Mouse (Mus musculus): Measurements from ENCODE around the gene Unkl.

DNA sequence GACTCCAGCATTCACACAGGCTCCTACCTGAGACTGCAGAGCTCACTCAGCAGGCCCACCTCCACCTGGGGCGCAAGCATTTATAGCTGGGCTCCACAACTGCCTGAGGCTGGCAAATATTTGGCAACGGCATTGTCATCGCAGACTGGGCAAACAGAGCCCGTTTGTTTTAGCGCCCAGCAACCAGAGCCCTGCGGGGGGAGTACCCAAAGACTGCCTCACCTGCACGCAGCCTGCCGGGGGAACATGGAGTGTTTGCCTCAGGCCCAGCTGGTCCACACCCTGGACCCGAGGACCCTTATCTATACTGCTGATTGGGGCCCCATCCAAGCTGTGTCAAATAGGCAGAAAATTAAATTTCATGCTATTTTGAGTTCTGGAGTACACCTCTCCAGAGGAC is 12.8 kb upstream of the Unkl start, which contains the start of gene Gm38655:
- TF ChIP-seq CTCF (IDR thresholded peaks at IDR 0.05; ENCODE audit: control insufficient read depth, insufficient read depth, insufficient read length) (no peak), MYOG (IDR thresholded peaks at IDR 0.05; ENCODE audit: control insufficient read depth, extremely low read depth, insufficient read length) (no peak), USF1 (IDR thresholded peaks at IDR 0.05; ENCODE audit: low read depth) (no peak), MAX (IDR thresholded peaks at IDR 0.05) (no peak), MYOD1 (IDR thresholded peaks at IDR 0.05; ENCODE audit: control insufficient read depth, insufficient read length, low read depth) (no peak)

Data from C2C12 (cell line).